Mouse (Mus musculus): ENCODE results near the gene Gm48552.

GRCm38 (mm10) chr10:81356991-81357844, 31.6 kb upstream of the Gm48552 start, which contains the start of gene Mfsd12:
- TF ChIP-seq CTCF (IDR thresholded peaks at IDR 0.05) (no peak), POLR2A (IDR thresholded peaks at IDR 0.05; ENCODE audit: insufficient read depth, low read depth, low read length) (peak; percentile 58; the same call in 1 of the 2 replicates), EP300 (IDR thresholded peaks at IDR 0.05; ENCODE audit: insufficient read depth, low read depth, low read length) (0 out of 2 replicates have a peak, but pooled peaks have one; percentile 0)

All from heart, adult 2 months (tissue).